Mouse (Mus musculus) gastrocnemius, adult 8-10 months (tissue): ENCODE measurements around the gene Macrod2. TPM values are rescaled to one million over a fixed set of nuclear protein-coding genes. Genes with fewer than 3 reads are reported as not detected.

Experiments
- DNase-seq, 2 experiments: peaks; one replicate each; pipeline ENCODE4 v3.0.0; 2022; ENCODE audit warnings: low spot score in 2 of 2
- total RNA-seq, 4 experiments: library from RNA; stranded (reverse); gene quantifications; 2 replicates each; pipeline ENCODE4 v1.2.4; 2022

Macrod2 gene
- total RNA-seq, 4 experiments from 2014 or later, result 16.2 to 21.8 (median 19.1) TPM

GRCm38 (mm10) chr2:141825606-141826495 is 1430.7 kb downstream of the Macrod2 start:
- DNase-seq, result no peak

- DNase-seq, result no peak
These were observed 1435.4 kb downstream of the Macrod2 start for GRCm38 (mm10) chr2:141830496-141830895.

- DNase-seq, result no peak
These were observed 1436.4 kb downstream of the Macrod2 start for GRCm38 (mm10) chr2:141831515-141831914.

- DNase-seq, result no peak
These were observed 1439.2 kb downstream of the Macrod2 start for GRCm38 (mm10) chr2:141834156-141834782.

- DNase-seq, result no peak
These were observed 1449.5 kb downstream of the Macrod2 start for GRCm38 (mm10) chr2:141844408-141845175.

- DNase-seq, result no peak
These were observed 1464.1 kb downstream of the Macrod2 start for GRCm38 (mm10) chr2:141859220-141859619.

GRCm38 (mm10) chr2:141861679-141862268 is 1466.7 kb downstream of the Macrod2 start:
- no peak for DNase-seq

GRCm38 (mm10) chr2:141862531-141863265 is 1467.6 kb downstream of the Macrod2 start:
- no peak for DNase-seq

GRCm38 (mm10) chr2:141863628-141864165 is 1468.6 kb downstream of the Macrod2 start:
- no peak for DNase-seq

GRCm38 (mm10) chr2:141870930-141871329 is 1475.8 kb downstream of the Macrod2 start:
- no peak for DNase-seq

- DNase-seq, result no peak
These were observed 1481.2 kb downstream of the Macrod2 start for GRCm38 (mm10) chr2:141876155-141876851.

- no peak for DNase-seq
These were observed 1481.8 kb downstream of the Macrod2 start for GRCm38 (mm10) chr2:141876958-141877357.

GRCm38 (mm10) chr2:141878473-141878872 is 1483.4 kb downstream of the Macrod2 start:
- no peak for DNase-seq

GRCm38 (mm10) chr2:141879711-141880110 is 1484.6 kb downstream of the Macrod2 start:
- no peak for DNase-seq

- no peak for DNase-seq
These were observed 1491.8 kb downstream of the Macrod2 start for GRCm38 (mm10) chr2:141886694-141887474.

GRCm38 (mm10) chr2:141889497-141889896 is 1494.4 kb downstream of the Macrod2 start:
- DNase-seq, result no peak

GRCm38 (mm10) chr2:141897951-141898350 is 1502.8 kb downstream of the Macrod2 start:
- no peak for DNase-seq

GRCm38 (mm10) chr2:141911831-141912447 is 1516.8 kb downstream of the Macrod2 start:
- DNase-seq, result no peak

- DNase-seq, result no peak
These were observed 1518.4 kb downstream of the Macrod2 start for GRCm38 (mm10) chr2:141913486-141913885.
